Mouse (Mus musculus): Measurements from ENCODE around the gene Cog6.

DNA sequence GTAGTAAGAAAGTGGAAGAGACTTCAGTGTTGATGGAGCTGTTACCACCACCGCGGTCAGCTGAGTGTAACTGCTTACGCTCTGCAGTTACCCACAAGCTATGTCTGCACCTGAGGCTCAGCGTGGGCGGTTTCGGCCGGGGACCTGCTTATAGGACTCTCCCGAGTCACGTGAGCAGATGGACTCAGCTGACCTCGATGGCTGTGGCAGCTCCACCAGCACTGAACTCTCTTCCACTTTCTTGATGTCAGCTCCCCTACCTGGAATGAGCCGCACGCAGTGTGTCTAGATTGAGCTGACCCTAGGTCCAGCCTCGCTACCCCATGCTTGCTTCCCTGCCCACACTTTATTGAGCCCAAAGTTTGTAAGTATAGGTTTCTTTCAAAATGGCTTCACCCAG lies 56.1 kb downstream of the Cog6 start:
- TF ChIP-seq EP300 (IDR thresholded peaks at IDR 0.05; ENCODE audit: low read length) (no peak), KAT2A (IDR thresholded peaks at IDR 0.05; ENCODE audit: insufficient replicate concordance, low read length) (no peak), POLR2A (IDR thresholded peaks at IDR 0.05; ENCODE audit: low read depth, low read length) (no peak), TBP (conservative IDR thresholded peaks at IDR 0.05; ENCODE audit: low read depth, low read length) (no peak), NRF1 (IDR thresholded peaks at IDR 0.05; ENCODE audit: low read depth, low read length) (no peak), BHLHE40 (IDR thresholded peaks at IDR 0.05; ENCODE audit: low read depth, low read length) (no peak), CTCF (conservative IDR thresholded peaks at IDR 0.05 in 1 of 2, IDR thresholded peaks at IDR 0.05 in 1 of 2; ENCODE audit: low read depth in 2 of 2, low read length in 2 of 2) (no peak), MXI1 (IDR thresholded peaks at IDR 0.05; ENCODE audit: low read depth, low read length) (no peak), MYC (IDR thresholded peaks at IDR 0.05; ENCODE audit: low read depth, low read length) (no peak), SMC3 (IDR thresholded peaks at IDR 0.05; ENCODE audit: low read depth, low read length) (no peak), ZMIZ1 (IDR thresholded peaks at IDR 0.05; ENCODE audit: low read depth, low read length) (no peak), USF1 (IDR thresholded peaks at IDR 0.05; ENCODE audit: low read depth, low read length) (no peak)

Data from CH12.LX (cell line).